Mouse (Mus musculus) liver, embryonic 16.5 days (tissue): Measurements from ENCODE around the gene Sox15. TPM values are rescaled to one million over a fixed set of nuclear protein-coding genes. Genes with fewer than 3 reads are reported as not detected.

Experiments used
- ATAC-seq: fragments of 200-750 bp; cut with Nextera tagmentation; 2 replicates; pipeline ENCODE4 v1.8.0; 2017; ENCODE audit warnings: low read depth, mild to moderate bottlenecking, moderate number of reproducible peaks, moderate library complexity
- H3K27ac ChIP-seq: fragments of 300-500 bp; sonication (generic); 2 replicates; pipeline ENCODE4 v1.5.1; 2014; ENCODE audit warnings: mild to moderate bottlenecking, low read length
- H3K27me3 ChIP-seq: fragments of 300-500 bp; sonication (generic); 2 replicates; pipeline ENCODE4 v1.6.1; 2014; ENCODE audit warnings: low read depth, low read length, mixed read lengths; ENCODE audit not compliant: control insufficient read depth, insufficient read depth
- H3K36me3 ChIP-seq: fragments of 300-500 bp; sonication (generic); 2 replicates; pipeline ENCODE4 v1.6.1; 2014; ENCODE audit warnings: mild to moderate bottlenecking; ENCODE audit not compliant: control insufficient read depth, insufficient read depth
- H3K4me1 ChIP-seq: fragments of 300-500 bp; sonication (generic); 2 replicates; pipeline ENCODE4 v1.6.1; 2014; ENCODE audit warnings: low read depth, low read length, mixed read lengths; ENCODE audit not compliant: control insufficient read depth
- H3K4me2 ChIP-seq: fragments of 300-500 bp; sonication (generic); 2 replicates; pipeline ENCODE4 v1.6.1; 2014; ENCODE audit warnings: low read depth, low read length, mixed read lengths
- H3K4me3 ChIP-seq: fragments of 300-500 bp; sonication (generic); 2 replicates; pipeline ENCODE4 v1.5.1; 2014; ENCODE audit warnings: low read depth, mild to moderate bottlenecking, low read length
- H3K9ac ChIP-seq: fragments of 300-500 bp; sonication (generic); 2 replicates; pipeline ENCODE4 v1.6.1; 2014; ENCODE audit warnings: low read depth, low read length
- H3K9me3 ChIP-seq: fragments of 300-500 bp; sonication (generic); replicated peaks from 2 replicates; pipeline ENCODE4 v1.6.1; 2016; ENCODE audit warnings: low read length; ENCODE audit not compliant: control insufficient read depth
- WGBS: fragments of 180-500 bp; shearing (Covaris S2); extraction: QIAGEN DNeasy Blood & Tissue Kit; methylation state at CpG from one replicate; pipeline ENCODE4 v1.1.7; 2014; ENCODE audit not compliant: insufficient replicate concordance; 5-methylcytosine and 5-hydroxymethylcytosine counted together
- polyA plus RNA-seq: library from polyadenylated mRNA; unstranded; fragments of >200 nt; fragmentation: Nextera tagmentation; extraction: Ambion mirVana; gene quantifications from 2 replicates; pipeline ENCODE4 v1.2.1, GENCODE M21; 2015

Sox15 gene
- polyA plus RNA-seq, 1 experiment from 2014 or later: not detected

DNA sequence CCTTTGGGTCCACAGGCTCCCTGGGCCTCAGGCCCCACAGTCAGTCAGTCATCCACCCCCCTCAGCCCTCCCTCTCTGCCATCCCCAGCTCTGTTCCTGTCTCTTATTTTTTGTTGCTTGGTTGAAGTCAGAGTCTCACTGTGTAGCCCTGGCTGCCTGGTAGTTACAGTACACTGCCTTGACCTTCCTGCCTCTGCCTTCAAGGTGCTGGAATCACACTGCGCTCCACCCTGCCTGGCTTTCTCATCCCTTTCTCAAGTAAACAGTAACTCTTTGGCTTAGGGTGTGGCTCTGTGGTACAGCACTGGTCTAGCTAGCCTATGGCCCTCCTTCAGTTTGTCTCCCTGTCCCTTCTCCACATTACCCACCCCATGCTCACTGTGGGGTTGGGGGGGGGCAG lies 34.8 kb downstream of the Sox15 start:
- H3K9me3 ChIP-seq: no peaks in the 10 kb centered on the region
- no peak overlapping the region for H3K4me3 ChIP-seq
- no peak overlapping the region for H3K9ac ChIP-seq
- H3K36me3 ChIP-seq: no peaks in the 10 kb centered on the region
- ATAC-seq: no peak
- H3K4me2 ChIP-seq: no peak overlapping the region
- peaks cover 16% of the 10 kb centered on the region for H3K4me1 ChIP-seq
- 75% methylated on average over 1 of the region's 1 CpGs for WGBS
- H3K27ac ChIP-seq: no peak overlapping the region
- H3K27me3 ChIP-seq: no peaks in the 10 kb centered on the region; the same call in 1 of the 2 replicates

DNA sequence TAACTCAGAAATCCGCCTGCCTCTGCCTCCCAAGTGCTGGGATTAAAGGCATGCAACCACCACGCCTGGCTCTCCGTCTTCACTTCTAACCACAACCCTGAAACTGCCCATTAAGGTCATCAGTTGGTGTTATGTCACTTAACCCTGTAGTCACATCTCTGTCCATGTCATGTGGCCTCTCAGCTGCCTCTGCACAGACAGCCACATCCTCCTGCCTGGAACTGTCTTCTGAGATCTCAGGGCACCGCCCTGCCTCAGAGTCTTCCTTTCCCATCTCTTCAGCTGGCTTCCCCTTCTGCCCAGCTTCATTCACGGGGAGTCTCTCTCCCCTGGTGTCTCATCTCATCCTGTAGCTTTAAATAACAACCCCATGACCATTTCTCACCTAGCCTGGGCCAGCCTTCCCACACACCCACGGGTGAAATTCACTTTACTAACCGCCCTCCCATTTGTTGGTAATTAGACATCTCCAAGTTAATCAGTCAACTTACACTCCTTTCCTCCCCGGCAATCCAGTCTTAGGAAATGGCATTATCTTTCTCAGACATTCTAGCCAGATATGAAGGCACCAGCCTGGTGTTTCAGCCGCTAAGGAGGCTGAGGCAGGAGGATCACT lies 37.2 kb downstream of the Sox15 start:
- Histone ChIP-seq H3K4me3 (no peak overlapping the region), H3K4me1 (peaks cover 8% of the 10 kb centered on the region), H3K4me2 (no peak overlapping the region), H3K27ac (no peak overlapping the region), H3K9ac (no peak overlapping the region), H3K36me3 (no peaks in the 10 kb centered on the region), H3K9me3 (no peaks in the 10 kb centered on the region), H3K27me3 (no peaks in the 10 kb centered on the region; the same call in 1 of the 2 replicates)
- ATAC-seq: no peak
- WGBS: 31% methylated on average over 9 of the region's 9 CpGs

DNA sequence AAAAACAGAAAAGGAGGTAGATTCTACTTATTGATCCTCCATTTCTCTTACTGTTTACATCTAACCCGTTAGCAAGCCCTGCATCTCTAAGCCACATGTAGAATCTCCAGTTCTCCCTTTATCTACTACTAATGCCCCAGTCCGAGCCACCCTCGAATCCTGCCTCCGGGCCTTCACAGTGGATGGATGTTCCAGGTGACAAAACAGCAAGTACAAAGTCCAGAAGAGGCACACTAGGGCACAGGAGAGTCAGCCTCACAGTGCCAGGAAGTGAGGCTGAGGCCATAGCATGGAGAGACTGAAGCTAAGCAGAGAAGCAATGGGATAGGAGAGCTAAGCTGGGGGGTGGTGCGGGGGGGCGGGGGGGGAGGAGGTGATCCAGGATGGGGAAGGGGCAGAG lies 37.7 kb downstream of the Sox15 start:
- ATAC-seq: peak; percentile 66
- no peak overlapping the region for H3K4me3 ChIP-seq
- H3K27me3 ChIP-seq: no peaks in the 10 kb centered on the region; the same call in 1 of the 2 replicates
- no peak overlapping the region for H3K27ac ChIP-seq
- 63% methylated on average over 6 of the region's 6 CpGs for WGBS
- no peaks in the 10 kb centered on the region for H3K9me3 ChIP-seq
- H3K4me2 ChIP-seq: no peak overlapping the region
- no peak overlapping the region for H3K9ac ChIP-seq
- peaks cover 8% of the 10 kb centered on the region for H3K4me1 ChIP-seq
- H3K36me3 ChIP-seq: no peaks in the 10 kb centered on the region

DNA sequence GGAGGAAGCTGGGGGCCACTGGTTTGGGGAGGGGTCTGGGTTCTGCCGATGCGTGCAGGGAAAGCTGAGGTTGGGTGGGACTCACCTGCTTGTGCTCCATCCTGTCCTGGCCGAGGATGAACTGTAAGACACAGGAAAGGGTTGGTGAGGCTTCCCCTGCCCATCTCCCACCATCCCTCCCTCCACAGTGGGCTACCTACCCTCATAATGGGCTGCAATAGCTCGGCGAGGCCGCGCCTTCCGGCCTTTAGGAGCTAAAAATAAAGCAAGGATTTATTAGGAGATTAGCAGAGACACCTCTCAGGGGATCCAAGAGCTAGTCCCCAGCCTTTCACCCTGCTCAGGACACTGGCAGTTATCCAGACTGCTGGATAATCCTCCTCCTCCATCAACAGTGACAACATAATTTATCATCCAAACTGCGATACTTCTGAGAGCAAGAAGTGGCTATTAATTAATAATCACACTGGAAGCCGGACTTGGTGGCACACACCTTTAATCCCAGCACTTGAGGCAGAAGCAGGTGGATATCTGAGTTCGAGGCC lies 38.4 kb downstream of the Sox15 start:
- H3K4me2 ChIP-seq: no peak overlapping the region
- ATAC-seq: no peak
- H3K36me3 ChIP-seq: no peaks in the 10 kb centered on the region
- no peak overlapping the region for H3K9ac ChIP-seq
- no peak overlapping the region for H3K27ac ChIP-seq
- H3K27me3 ChIP-seq: no peaks in the 10 kb centered on the region; the same call in 1 of the 2 replicates
- no peak overlapping the region for H3K4me3 ChIP-seq
- peaks cover 8% of the 10 kb centered on the region for H3K4me1 ChIP-seq
- no peaks in the 10 kb centered on the region for H3K9me3 ChIP-seq
- 51% methylated on average over 11 of the region's 11 CpGs for WGBS

DNA sequence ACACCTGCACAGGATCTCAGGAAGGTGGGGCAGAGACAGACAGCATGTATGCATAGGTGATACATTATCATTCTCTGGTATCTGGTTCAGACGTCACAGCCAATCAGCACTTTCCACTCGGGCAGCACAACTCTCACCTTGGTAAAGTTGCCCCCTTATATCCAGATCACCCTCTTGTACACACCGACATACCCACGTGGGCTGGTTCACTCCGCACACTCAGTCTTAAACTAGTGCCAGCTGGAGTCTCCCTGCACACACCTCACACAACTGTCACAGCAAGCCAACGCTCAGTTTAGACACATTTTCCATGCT lies 39.9 kb downstream of the Sox15 start:
- Histone ChIP-seq H3K4me2 (peak overlapping the region; percentile 60), H3K9me3 (no peaks in the 10 kb centered on the region), H3K27ac (no peak overlapping the region), H3K36me3 (no peaks in the 10 kb centered on the region), H3K4me3 (peak overlapping the region; percentile 57), H3K4me1 (peaks cover 8% of the 10 kb centered on the region), H3K9ac (no peak overlapping the region; the same call in 1 of the 2 replicates), H3K27me3 (no peaks in the 10 kb centered on the region; the same call in 1 of the 2 replicates)
- WGBS: 48% methylated on average over 6 of the region's 6 CpGs
- ATAC-seq: no peak

DNA sequence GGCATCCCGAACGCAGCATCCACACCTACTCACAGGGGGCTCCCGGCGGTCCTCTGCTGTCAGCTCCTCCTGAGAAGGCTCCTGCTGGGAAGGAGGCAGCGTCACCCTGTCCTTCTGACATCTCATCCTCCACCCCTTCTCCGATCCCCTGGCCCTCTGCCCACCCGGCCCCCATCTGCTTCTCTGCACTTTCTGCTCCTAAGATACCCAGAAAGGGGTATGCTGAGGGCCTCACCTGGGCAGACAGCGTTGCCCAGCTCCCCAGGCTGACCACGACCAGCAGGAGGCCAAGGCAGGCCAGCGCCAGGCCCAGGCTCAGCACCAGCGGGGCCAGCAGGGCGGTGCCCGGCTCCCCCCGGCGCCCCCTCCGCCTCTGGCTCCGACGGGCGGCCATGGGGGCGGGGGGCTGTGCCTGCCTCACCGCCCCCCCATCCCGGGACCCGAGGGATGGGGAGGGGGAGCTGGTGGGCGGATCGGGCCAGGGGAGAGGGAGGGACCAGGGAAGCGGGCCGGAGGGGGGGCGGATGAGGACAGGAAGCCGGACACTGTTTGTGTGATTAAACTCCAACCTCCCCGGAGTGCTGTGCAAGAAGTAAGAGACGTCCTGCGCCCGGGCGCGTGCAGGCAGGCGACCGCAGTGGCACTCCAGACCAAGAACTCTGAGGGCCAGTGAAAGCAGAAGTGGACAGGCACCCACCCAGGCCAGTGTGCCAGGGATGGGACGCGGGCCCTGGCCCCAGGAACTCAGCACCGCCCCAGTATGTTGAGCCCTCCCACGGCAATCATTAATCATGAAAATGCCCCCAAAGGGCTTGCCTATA lies 40.5 kb downstream of the Sox15 start, which contains the start of the genes Tnfsf12 and Tnfsfm13:
Gene Tnfsf12 (minus strand): TSS at position 489 of the 821 bp plus-strand sequence.
Gene Tnfsfm13 (minus strand): TSS at position 738 of the 821 bp plus-strand sequence.
- Histone ChIP-seq H3K9me3 (no peaks in the 10 kb centered on the region), H3K4me1 (peaks cover 8% of the 10 kb centered on the region), H3K4me2 (peak within 1 kb of the TSS; percentile 60), H3K27me3 (no peaks in the 10 kb centered on the region; the same call in 1 of the 2 replicates), H3K9ac (peak within 1 kb of the TSS; percentile 57), H3K36me3 (no peaks in the 10 kb centered on the region), H3K27ac (peak within 1 kb of the TSS; percentile 54), H3K4me3 (peak within 1 kb of the TSS; percentile 57)
- 8% methylated on average over 40 of the region's 41 CpGs for WGBS
- peak; percentile 41; the same call in 1 of the 2 replicates for ATAC-seq

DNA sequence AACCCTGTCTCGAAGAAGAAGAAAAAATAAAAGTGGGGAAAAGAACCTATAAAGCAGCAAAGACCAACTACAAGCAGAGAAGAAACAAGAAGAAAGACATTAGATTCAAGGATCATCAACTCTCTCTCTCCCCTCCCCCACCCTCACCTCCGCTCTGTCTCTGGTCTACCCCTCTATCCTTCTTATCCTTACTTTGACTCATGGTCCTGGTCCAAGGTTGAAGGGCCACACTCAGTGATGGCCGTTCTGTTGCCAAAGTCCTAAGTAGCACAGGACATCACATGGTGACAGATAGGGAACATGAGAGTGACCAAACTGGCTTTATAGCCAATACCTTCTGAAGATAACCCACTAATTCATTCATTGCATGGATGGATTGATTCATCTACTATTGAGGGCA lies 42.3 kb downstream of the Sox15 start:
- Histone ChIP-seq H3K4me2 (no peak overlapping the region), H3K27ac (no peak overlapping the region), H3K4me3 (no peak overlapping the region), H3K4me1 (peaks cover 5% of the 10 kb centered on the region), H3K27me3 (no peaks in the 10 kb centered on the region; the same call in 1 of the 2 replicates), H3K36me3 (no peaks in the 10 kb centered on the region), H3K9ac (no peak overlapping the region), H3K9me3 (no peaks in the 10 kb centered on the region)
- 85% methylated on average over 3 of the region's 3 CpGs for WGBS
- no peak for ATAC-seq

DNA sequence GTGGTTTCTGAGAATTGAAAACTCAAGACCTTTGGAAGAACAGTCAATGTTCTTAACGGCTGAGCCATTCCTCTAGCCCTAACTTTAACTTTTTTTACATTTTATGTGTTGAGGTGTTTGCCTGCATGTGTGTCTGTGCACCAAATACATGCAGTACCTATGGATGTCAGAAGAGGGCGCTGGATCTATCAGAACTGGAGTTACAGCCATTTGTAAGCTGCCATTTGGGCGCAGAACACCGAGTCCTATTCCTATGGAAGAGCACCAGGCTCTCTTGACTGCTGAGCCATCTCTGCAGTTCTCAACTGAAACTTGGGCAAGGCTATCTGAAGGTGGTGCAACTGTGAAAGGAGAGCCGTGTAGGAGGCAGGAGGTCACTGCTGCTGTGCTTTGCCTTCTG lies 43.5 kb downstream of the Sox15 start:
- ATAC-seq: no peak
- WGBS: 61% methylated on average over 5 of the region's 5 CpGs

DNA sequence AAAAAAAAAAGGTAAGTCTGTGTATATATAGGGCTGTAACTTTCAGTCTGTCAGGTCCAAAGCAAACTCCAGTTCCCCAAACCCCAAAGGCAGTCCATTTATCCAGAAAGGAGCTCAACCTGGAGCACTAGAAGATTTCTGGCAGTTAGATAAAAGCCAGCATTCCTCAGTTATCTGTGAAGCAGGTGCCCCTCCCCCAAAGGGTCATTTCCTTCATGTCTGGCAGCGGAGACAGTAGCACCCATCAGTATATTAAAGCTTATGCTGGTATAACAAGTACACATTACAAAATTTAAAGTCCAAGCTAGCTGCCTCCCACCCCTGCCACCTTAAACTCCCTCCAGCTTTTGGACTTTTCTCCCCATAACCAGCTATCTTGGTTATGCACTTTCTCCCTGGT lies 44.5 kb downstream of the Sox15 start:
- peaks cover 2% of the 10 kb centered on the region for H3K4me1 ChIP-seq
- H3K27me3 ChIP-seq: no peaks in the 10 kb centered on the region; the same call in 1 of the 2 replicates
- H3K9me3 ChIP-seq: no peaks in the 10 kb centered on the region
- H3K4me2 ChIP-seq: no peak overlapping the region
- ATAC-seq: no peak
- WGBS: 20% methylated on average over 1 of the region's 1 CpGs
- no peak overlapping the region for H3K9ac ChIP-seq
- no peak overlapping the region for H3K4me3 ChIP-seq
- no peak overlapping the region for H3K27ac ChIP-seq
- H3K36me3 ChIP-seq: no peaks in the 10 kb centered on the region

More for the DNA sequence above, 43.5 kb downstream of the Sox15 start:
- Histone ChIP-seq H3K4me3 (no peak overlapping the region), H3K27me3 (no peaks in the 10 kb centered on the region; the same call in 1 of the 2 replicates), H3K4me1 (peaks cover 2% of the 10 kb centered on the region), H3K27ac (no peak overlapping the region), H3K36me3 (no peaks in the 10 kb centered on the region), H3K4me2 (no peak overlapping the region), H3K9me3 (no peaks in the 10 kb centered on the region), H3K9ac (no peak overlapping the region)
